Mouse (Mus musculus): ENCODE data around the gene Tmem88b. TPM values are rescaled to one million over a fixed set of nuclear protein-coding genes. Genes with fewer than 3 reads are reported as not detected.

Gene Tmem88b
- polyA plus RNA-seq, 1 experiment from 2014 or later: 0.22 TPM

DNA sequence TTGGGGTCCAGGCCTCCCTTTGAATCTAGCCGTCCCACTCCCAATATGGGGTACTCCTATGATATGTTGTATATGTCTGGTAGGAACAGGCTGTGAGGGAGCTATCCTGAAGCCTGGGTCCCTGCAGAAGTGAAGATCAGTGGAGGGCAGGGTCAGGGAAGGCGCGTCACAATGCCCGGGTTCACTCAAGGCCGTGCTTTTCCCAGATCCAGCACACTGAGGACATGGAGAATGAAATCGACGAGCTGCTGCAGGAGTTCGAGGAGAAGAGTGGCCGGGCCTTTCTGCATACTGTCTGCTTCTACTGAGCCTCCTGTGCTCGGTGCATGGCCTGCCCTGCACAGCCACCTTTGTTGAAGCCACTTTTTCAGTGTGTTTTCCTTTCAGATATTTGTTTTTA lies 52.4 kb downstream of the Tmem88b start:
- H3K9me3 ChIP-seq: no peaks in the 10 kb centered on the region
- H3K4me1 ChIP-seq: peaks cover 29% of the 10 kb centered on the region
- ATAC-seq (ENCODE audit: low FRiP score): no peak
- peaks cover 21% of the 10 kb centered on the region for H3K36me3 ChIP-seq (replicated peaks)
- no peak overlapping the region for H3K27ac ChIP-seq
- WGBS: 90% methylated on average over 10 of the region's 10 CpGs
- H3K9ac ChIP-seq: 0 out of 2 replicates have a peak overlapping the region, but pooled peaks have one; percentile 92
- no peak overlapping the region for H3K4me2 ChIP-seq
- no peaks in the 10 kb centered on the region for H3K27me3 ChIP-seq
- H3K4me3 ChIP-seq (replicated peaks): no peak overlapping the region

Small RNA genes lying within 50 kb of the gene (microRNA-seq; reads per million reads assigned to microRNA genes)
- gene Gm27743: not detected

Other genes starting within 250 kb of the Tmem88b start
- 93.5 and 101 TPM in 2 replicates for gene Nadk, start 223.5 kb downstream of the Tmem88b start, polyA plus RNA-seq (2016; fragmentation: Nextera tagmentation; extraction: Ambion mirVana)
- 12.9 and 14.1 TPM in 2 replicates for gene Slc35e2, start 184.5 kb downstream of the Tmem88b start, polyA plus RNA-seq (2016; fragmentation: Nextera tagmentation; extraction: Ambion mirVana)
- gene Cdk11b, start 161.0 kb downstream of the Tmem88b start, polyA plus RNA-seq (2016; fragmentation: Nextera tagmentation; extraction: Ambion mirVana): 91.6 and 97.7 TPM in 2 replicates
- not detected in 2 replicates for gene Gm10563, start 140.5 kb downstream of the Tmem88b start, polyA plus RNA-seq (2016; fragmentation: Nextera tagmentation; extraction: Ambion mirVana)
- gene Mmp23, start 132.5 kb downstream of the Tmem88b start, polyA plus RNA-seq (2016; fragmentation: Nextera tagmentation; extraction: Ambion mirVana): 2.2 and 2.4 TPM in 2 replicates
- gene Mib2, start 116.7 kb downstream of the Tmem88b start, polyA plus RNA-seq (2016; fragmentation: Nextera tagmentation; extraction: Ambion mirVana): 30.7 and 35.8 TPM in 2 replicates
- 2.4 and 5.9 TPM in 2 replicates for gene Fndc10, start 91.5 kb downstream of the Tmem88b start, polyA plus RNA-seq (2016; fragmentation: Nextera tagmentation; extraction: Ambion mirVana)
- gene Ssu72, start 81.1 kb downstream of the Tmem88b start, polyA plus RNA-seq (2016; fragmentation: Nextera tagmentation; extraction: Ambion mirVana): 137 and 139 TPM in 2 replicates
- gene Tmem240, start 51.1 kb downstream of the Tmem88b start, polyA plus RNA-seq (2016; fragmentation: Nextera tagmentation; extraction: Ambion mirVana): 2.5 and 3.2 TPM in 2 replicates
- 95.3 and 99.0 TPM in 2 replicates for gene Atad3a, start 24.8 kb downstream of the Tmem88b start, polyA plus RNA-seq (2016; fragmentation: Nextera tagmentation; extraction: Ambion mirVana)
- gene Vwa1, start 11.2 kb downstream of the Tmem88b start, polyA plus RNA-seq (2016; fragmentation: Nextera tagmentation; extraction: Ambion mirVana): 9.8 and 11.5 TPM in 2 replicates
- not detected in 2 replicates for gene Ankrd65, start 4.6 kb upstream of the Tmem88b start, polyA plus RNA-seq (2016; fragmentation: Nextera tagmentation; extraction: Ambion mirVana)
- 209 and 210 TPM in 2 replicates for gene Mrpl20, start 17.0 kb upstream of the Tmem88b start, polyA plus RNA-seq (2016; fragmentation: Nextera tagmentation; extraction: Ambion mirVana)
- 195 and 202 TPM in 2 replicates for gene Ccnl2, start 26.6 kb upstream of the Tmem88b start, polyA plus RNA-seq (2016; fragmentation: Nextera tagmentation; extraction: Ambion mirVana)
- gene Aurkaip1, start 45.4 kb upstream of the Tmem88b start, polyA plus RNA-seq (2016; fragmentation: Nextera tagmentation; extraction: Ambion mirVana): 131 and 132 TPM in 2 replicates
- gene Mxra8, start 53.8 kb upstream of the Tmem88b start, polyA plus RNA-seq (2016; fragmentation: Nextera tagmentation; extraction: Ambion mirVana): 22.9 and 24.3 TPM in 2 replicates
- 6.1 and 9.2 TPM in 2 replicates for gene Dvl1, start 61.5 kb upstream of the Tmem88b start, polyA plus RNA-seq (2016; fragmentation: Nextera tagmentation; extraction: Ambion mirVana)
- 0.51 and 0.61 TPM in 2 replicates for gene Tas1r3, start 77.5 kb upstream of the Tmem88b start, polyA plus RNA-seq (2016; fragmentation: Nextera tagmentation; extraction: Ambion mirVana)
- gene Cptp, start 83.6 kb upstream of the Tmem88b start, polyA plus RNA-seq (2016; fragmentation: Nextera tagmentation; extraction: Ambion mirVana): 17.9 and 23.4 TPM in 2 replicates
- 92.2 and 94.1 TPM in 2 replicates for gene Ints11, start 83.7 kb upstream of the Tmem88b start, polyA plus RNA-seq (2016; fragmentation: Nextera tagmentation; extraction: Ambion mirVana)
- gene Pusl1, start 105.9 kb upstream of the Tmem88b start, polyA plus RNA-seq (2016; fragmentation: Nextera tagmentation; extraction: Ambion mirVana): 44.6 and 48.8 TPM in 2 replicates
- 47.9 and 57.2 TPM in 2 replicates for gene Acap3, start 105.9 kb upstream of the Tmem88b start, polyA plus RNA-seq (2016; fragmentation: Nextera tagmentation; extraction: Ambion mirVana)
- gene Ube2j2, start 158.0 kb upstream of the Tmem88b start, polyA plus RNA-seq (2016; fragmentation: Nextera tagmentation; extraction: Ambion mirVana): 154 and 159 TPM in 2 replicates
- gene C1qtnf12, start 176.4 kb upstream of the Tmem88b start, polyA plus RNA-seq (2016; fragmentation: Nextera tagmentation; extraction: Ambion mirVana): 10.9 and 11.6 TPM in 2 replicates
- 16.4 and 18.6 TPM in 2 replicates for gene B3galt6, start 206.8 kb upstream of the Tmem88b start, polyA plus RNA-seq (2016; fragmentation: Nextera tagmentation; extraction: Ambion mirVana)
- gene Sdf4, start 207.0 kb upstream of the Tmem88b start, polyA plus RNA-seq (2016; fragmentation: Nextera tagmentation; extraction: Ambion mirVana): 115 and 117 TPM in 2 replicates
- 0.70 and 1.2 TPM in 2 replicates for gene Tnfrsf4, start 228.0 kb upstream of the Tmem88b start, polyA plus RNA-seq (2016; fragmentation: Nextera tagmentation; extraction: Ambion mirVana)
- 1.3 and 1.4 TPM in 2 replicates for gene Tnfrsf18, start 240.3 kb upstream of the Tmem88b start, polyA plus RNA-seq (2016; fragmentation: Nextera tagmentation; extraction: Ambion mirVana)